Mouse (Mus musculus): ENCODE results near the gene Znrf3. TPM values are rescaled to one million over a fixed set of nuclear protein-coding genes. Genes with fewer than 3 reads are reported as not detected.

The Znrf3 gene
- polyA plus RNA-seq, 1 experiment from 2014 or later: 3.5 TPM

DNA sequence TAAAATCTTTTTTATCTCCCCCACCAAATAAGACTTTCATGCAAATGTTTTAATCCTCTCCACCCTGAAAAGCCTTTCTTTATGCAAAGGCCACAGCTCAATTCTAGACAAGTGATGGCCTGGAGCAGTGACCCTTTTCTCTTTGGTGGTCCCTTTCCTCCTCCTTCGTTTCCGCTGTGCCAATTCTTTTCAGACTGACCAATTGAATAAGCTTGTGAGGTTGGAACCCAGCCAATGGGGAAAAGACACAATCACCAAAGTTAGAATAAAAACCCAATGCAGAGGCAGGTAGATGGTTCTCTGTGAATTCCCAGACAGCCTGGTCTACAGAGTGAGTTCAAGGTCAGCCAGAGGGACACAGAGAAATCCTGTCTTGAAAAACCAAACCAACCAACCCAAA, 120.4 kb downstream of the Znrf3 start:
- Histone ChIP-seq H3K4me1 (replicated peaks; ENCODE audit: control insufficient read depth, insufficient read depth, low read length) (no peaks in the 10 kb centered on the region), H3K27me3 (replicated peaks; ENCODE audit: control insufficient read depth, insufficient read depth, low read length) (no peaks in the 10 kb centered on the region), H3K9me3 (ENCODE audit: control insufficient read depth) (no peaks in the 10 kb centered on the region), H3K4me2 (replicated peaks; ENCODE audit: low read depth) (no peak overlapping the region), H3K4me3 (ENCODE audit: low read depth, low read length) (no peak overlapping the region), H3K9ac (ENCODE audit: low read depth, low read length) (no peak overlapping the region), H3K27ac (ENCODE audit: low read depth, low read length) (no peak overlapping the region), H3K36me3 (ENCODE audit: control insufficient read depth, insufficient read depth) (no peaks in the 10 kb centered on the region)
- WGBS: 70% methylated on average over 2 of the region's 2 CpGs
- TF ChIP-seq CTCF (IDR thresholded peaks at IDR 0.05; ENCODE audit: low read depth): no peak
- ATAC-seq: no peak

- peak; percentile 62 for TF ChIP-seq CTCF (IDR thresholded peaks at IDR 0.05; ENCODE audit: low read depth)
- no peaks in the 10 kb centered on the region for H3K9me3 ChIP-seq (ENCODE audit: control insufficient read depth)
- no peaks in the 10 kb centered on the region for H3K27me3 ChIP-seq (replicated peaks; ENCODE audit: control insufficient read depth, insufficient read depth, low read length)
- 89% methylated on average over 1 of the region's 1 CpGs for WGBS
- H3K4me1 ChIP-seq (replicated peaks; ENCODE audit: control insufficient read depth, insufficient read depth, low read length): no peaks in the 10 kb centered on the region
- no peak overlapping the region for H3K4me3 ChIP-seq (ENCODE audit: low read depth, low read length)
- no peak overlapping the region for H3K4me2 ChIP-seq (replicated peaks; ENCODE audit: low read depth)
- no peaks in the 10 kb centered on the region for H3K36me3 ChIP-seq (ENCODE audit: control insufficient read depth, insufficient read depth)
- no peak for ATAC-seq
- no peak overlapping the region for H3K27ac ChIP-seq (ENCODE audit: low read depth, low read length)
- no peak overlapping the region for H3K9ac ChIP-seq (ENCODE audit: low read depth, low read length)
These were observed 123.0 kb downstream of the Znrf3 start for GRCm38 (mm10) chr11:5321687-5322086.

DNA sequence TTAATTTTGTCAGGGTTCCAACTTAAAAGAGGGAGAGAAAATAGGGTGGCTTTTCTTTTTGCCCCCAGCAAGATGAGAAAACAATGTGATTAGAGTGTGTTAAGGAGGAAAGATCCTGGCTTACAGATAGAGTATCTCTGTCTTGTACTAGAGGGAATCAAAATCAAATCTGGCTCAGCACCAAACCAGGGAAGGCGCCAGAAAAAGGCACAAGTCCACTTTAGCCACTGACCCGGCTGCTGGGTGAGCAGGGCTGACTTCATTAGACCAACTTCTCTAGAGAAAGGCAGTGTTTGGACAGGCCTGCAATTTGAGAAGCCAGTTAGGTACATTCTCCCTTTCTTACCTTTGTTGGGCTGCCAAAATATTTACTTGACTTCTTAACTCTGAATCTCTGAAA, 125.7 kb downstream of the Znrf3 start:
- Histone ChIP-seq H3K36me3 (ENCODE audit: control insufficient read depth, insufficient read depth) (no peaks in the 10 kb centered on the region), H3K27ac (ENCODE audit: low read depth, low read length) (no peak overlapping the region), H3K9me3 (ENCODE audit: control insufficient read depth) (no peaks in the 10 kb centered on the region), H3K4me3 (ENCODE audit: low read depth, low read length) (no peak overlapping the region), H3K27me3 (replicated peaks; ENCODE audit: control insufficient read depth, insufficient read depth, low read length) (no peaks in the 10 kb centered on the region), H3K4me2 (replicated peaks; ENCODE audit: low read depth) (no peak overlapping the region), H3K9ac (ENCODE audit: low read depth, low read length) (no peak overlapping the region), H3K4me1 (replicated peaks; ENCODE audit: control insufficient read depth, insufficient read depth, low read length) (no peaks in the 10 kb centered on the region)
- WGBS: 70% methylated on average over 2 of the region's 2 CpGs
- TF ChIP-seq CTCF (IDR thresholded peaks at IDR 0.05; ENCODE audit: low read depth): no peak
- no peak for ATAC-seq

DNA sequence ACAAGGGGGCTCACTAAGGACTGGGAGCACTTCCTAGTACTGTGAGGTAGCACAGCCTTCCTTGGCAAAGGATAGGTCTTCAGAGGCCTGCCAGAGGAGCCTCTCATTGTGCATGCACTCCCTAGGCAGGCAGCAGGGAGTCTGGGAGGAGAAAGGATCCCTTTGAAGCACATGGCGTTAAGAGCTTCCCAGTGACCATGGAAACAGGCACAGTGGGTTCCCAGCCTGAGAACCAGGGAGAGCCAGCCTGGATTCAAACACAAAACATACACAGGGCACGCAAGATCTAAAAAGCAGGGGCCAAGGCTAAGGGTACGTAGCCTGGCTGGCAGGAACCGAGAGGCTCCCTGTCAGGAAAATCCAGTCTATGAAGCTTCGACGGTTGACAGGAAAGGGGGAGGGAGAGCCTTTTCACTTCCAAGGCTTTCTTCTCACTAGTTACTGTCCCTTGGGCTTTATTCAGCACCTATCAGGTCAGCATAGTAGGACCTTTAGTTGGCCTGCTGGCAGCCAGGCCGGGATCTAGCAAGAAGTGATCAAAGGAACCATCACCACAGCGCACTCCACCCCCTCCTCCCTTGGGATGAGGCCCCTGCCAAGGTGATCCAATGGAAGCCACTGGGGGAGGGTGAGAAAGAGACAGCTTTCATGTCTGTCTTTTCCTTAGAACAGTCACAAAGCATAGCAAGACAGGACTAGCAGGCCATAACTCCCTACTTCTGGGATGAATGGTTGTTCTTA, 126.4 kb downstream of the Znrf3 start:
- Histone ChIP-seq H3K4me3 (ENCODE audit: low read depth, low read length) (no peak overlapping the region), H3K9ac (ENCODE audit: low read depth, low read length) (no peak overlapping the region), H3K4me1 (replicated peaks; ENCODE audit: control insufficient read depth, insufficient read depth, low read length) (no peaks in the 10 kb centered on the region), H3K9me3 (ENCODE audit: control insufficient read depth) (no peaks in the 10 kb centered on the region), H3K27ac (ENCODE audit: low read depth, low read length) (no peak overlapping the region), H3K27me3 (replicated peaks; ENCODE audit: control insufficient read depth, insufficient read depth, low read length) (no peaks in the 10 kb centered on the region), H3K36me3 (ENCODE audit: control insufficient read depth, insufficient read depth) (no peaks in the 10 kb centered on the region), H3K4me2 (replicated peaks; ENCODE audit: low read depth) (no peak overlapping the region)
- ATAC-seq: no peak
- TF ChIP-seq CTCF (IDR thresholded peaks at IDR 0.05; ENCODE audit: low read depth): no peak
- WGBS: 61% methylated on average over 8 of the region's 8 CpGs

- ATAC-seq: no peak
- H3K27ac ChIP-seq (ENCODE audit: low read depth, low read length): no peak overlapping the region
- no peaks in the 10 kb centered on the region for H3K36me3 ChIP-seq (ENCODE audit: control insufficient read depth, insufficient read depth)
- no peaks in the 10 kb centered on the region for H3K4me1 ChIP-seq (replicated peaks; ENCODE audit: control insufficient read depth, insufficient read depth, low read length)
- H3K9ac ChIP-seq (ENCODE audit: low read depth, low read length): no peak overlapping the region
- H3K4me2 ChIP-seq (replicated peaks; ENCODE audit: low read depth): no peak overlapping the region
- H3K27me3 ChIP-seq (replicated peaks; ENCODE audit: control insufficient read depth, insufficient read depth, low read length): no peaks in the 10 kb centered on the region
- no peak for TF ChIP-seq CTCF (IDR thresholded peaks at IDR 0.05; ENCODE audit: low read depth)
- H3K4me3 ChIP-seq (ENCODE audit: low read depth, low read length): no peak overlapping the region
- H3K9me3 ChIP-seq (ENCODE audit: control insufficient read depth): no peaks in the 10 kb centered on the region
These were observed 129.9 kb downstream of the Znrf3 start for GRCm38 (mm10) chr11:5314796-5315195.

GRCm38 (mm10) chr11:5314330-5314741, 130.3 kb downstream of the Znrf3 start:
- no peak for ATAC-seq
- WGBS: 58% methylated on average over 3 of the region's 3 CpGs
- no peak overlapping the region for H3K4me3 ChIP-seq (ENCODE audit: low read depth, low read length)
- no peak overlapping the region for H3K27ac ChIP-seq (ENCODE audit: low read depth, low read length)
- H3K9ac ChIP-seq (ENCODE audit: low read depth, low read length): no peak overlapping the region
- no peaks in the 10 kb centered on the region for H3K4me1 ChIP-seq (replicated peaks; ENCODE audit: control insufficient read depth, insufficient read depth, low read length)
- no peaks in the 10 kb centered on the region for H3K27me3 ChIP-seq (replicated peaks; ENCODE audit: control insufficient read depth, insufficient read depth, low read length)
- H3K9me3 ChIP-seq (ENCODE audit: control insufficient read depth): no peaks in the 10 kb centered on the region
- H3K4me2 ChIP-seq (replicated peaks; ENCODE audit: low read depth): no peak overlapping the region
- no peaks in the 10 kb centered on the region for H3K36me3 ChIP-seq (ENCODE audit: control insufficient read depth, insufficient read depth)
- TF ChIP-seq CTCF (IDR thresholded peaks at IDR 0.05; ENCODE audit: low read depth): no peak

Data from intestine, postnatal 0 days (tissue).